Comparison of ENCODE assay signal across 11 mouse cellular contexts in the genomic region with DNA sequence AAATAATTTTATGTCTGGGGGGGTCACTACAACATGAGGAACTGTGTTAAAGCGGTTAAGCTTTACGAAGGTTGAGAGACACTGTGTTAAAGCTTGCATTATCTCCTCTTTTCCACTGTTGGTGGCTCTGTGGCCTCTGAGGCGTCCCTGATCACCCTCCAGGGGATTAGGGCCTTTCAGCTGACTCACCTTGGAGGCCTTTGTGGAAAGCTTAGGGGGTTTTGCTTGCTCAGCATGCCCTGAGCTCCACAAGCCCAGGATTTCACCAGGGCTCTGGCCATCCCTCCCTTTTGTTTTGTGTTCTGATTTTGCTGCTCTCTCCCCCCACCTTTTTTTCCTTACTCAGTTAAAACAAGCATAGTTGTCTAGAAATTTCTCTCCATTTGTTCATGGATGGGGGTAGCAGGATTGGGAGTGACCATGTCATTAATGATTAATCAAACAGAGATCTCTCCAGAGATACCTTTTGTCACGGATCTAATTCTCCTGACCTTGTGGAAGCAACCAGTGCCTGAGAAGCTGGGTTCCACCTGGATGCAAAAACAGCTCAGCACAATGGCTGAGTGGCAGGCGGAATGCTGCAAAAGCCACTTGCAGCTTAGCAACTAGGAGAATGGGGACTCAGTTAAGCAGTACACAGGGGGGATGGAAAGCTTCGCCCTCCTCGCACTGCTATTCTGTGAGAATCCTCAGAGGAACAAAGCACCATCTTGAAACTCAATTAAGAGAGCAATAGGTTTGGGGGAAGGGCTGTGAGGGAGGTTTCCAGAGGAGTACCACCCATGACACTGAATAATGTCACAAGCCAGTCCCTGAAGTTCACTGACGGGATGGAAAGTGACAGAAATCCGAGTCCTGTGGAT. TPM values are rescaled to one million over a fixed set of nuclear protein-coding genes. Genes with fewer than 3 reads are reported as not detected.
DNase-seq lines count a peak whose midpoint lies in the region; ATAC-seq lines count a peak whose summit lies in the region.
"Had no signal": no experiment of that assay in that cellular context is flagged by ENCODE, and none has a peak within 500 bp of the region (broad histone marks: within the 10 kb centered on the region; RNA-seq: fewer than 3 reads in every experiment).

No protein-coding gene starts in this region.

- H3K36me3 ChIP-seq in hindbrain, embryonic 10.5 days, result no peaks in the 10 kb centered on the region
- no peaks in the 10 kb centered on the region for H3K36me3 ChIP-seq in hindbrain, embryonic 12.5 days
- no peaks in the 10 kb centered on the region for H3K36me3 ChIP-seq in embryonic facial prominence, embryonic 14.5 days (ENCODE audit: control insufficient read depth, insufficient read depth, low read length)
- no peaks in the 10 kb centered on the region for H3K36me3 ChIP-seq in kidney, embryonic 14.5 days (ENCODE audit: control insufficient read depth, insufficient read depth, low read length)
- no peaks in the 10 kb centered on the region for H3K36me3 ChIP-seq in limb, embryonic 10.5 days
- H3K36me3 ChIP-seq: neural tube, embryonic 12.5 days had no signal

- H3K4me1 ChIP-seq in hindbrain, embryonic 10.5 days (replicated peaks), result peaks cover 44% of the 10 kb centered on the region
- peaks cover 25% of the 10 kb centered on the region for H3K4me1 ChIP-seq in hindbrain, embryonic 12.5 days
- peaks cover 1% of the 10 kb centered on the region; the same call in 1 of the 2 replicates for H3K4me1 ChIP-seq in embryonic facial prominence, embryonic 14.5 days (ENCODE audit: control insufficient read depth, insufficient read depth, low read length)
- peaks cover 29% of the 10 kb centered on the region for H3K4me1 ChIP-seq in kidney, embryonic 14.5 days (ENCODE audit: control insufficient read depth, insufficient read depth, low read length)
- peaks cover 30% of the 10 kb centered on the region for H3K4me1 ChIP-seq in limb, embryonic 10.5 days

- H3K4me2 ChIP-seq in hindbrain, embryonic 12.5 days (replicated peaks), result no peak overlapping the region
- no peak overlapping the region for H3K4me2 ChIP-seq in embryonic facial prominence, embryonic 14.5 days (ENCODE audit: low read depth, low read length)
- H3K4me2 ChIP-seq in kidney, embryonic 14.5 days (replicated peaks; ENCODE audit: low read depth, low read length), result no peak overlapping the region
- H3K4me2 ChIP-seq: neural tube, embryonic 12.5 days had no signal

- 22% methylated on average over 9 of the region's 9 CpGs for WGBS in hindbrain, embryonic 10.5 days
- 21% methylated on average over 9 of the region's 9 CpGs for WGBS in hindbrain, embryonic 12.5 days
- 40% methylated on average over 9 of the region's 9 CpGs for WGBS in embryonic facial prominence, embryonic 14.5 days
- 46% methylated on average over 9 of the region's 9 CpGs for WGBS in kidney, embryonic 14.5 days
- WGBS in limb, embryonic 10.5 days, result 52% methylated on average over 9 of the region's 9 CpGs

- ATAC-seq in hindbrain, embryonic 12.5 days (ENCODE audit: low FRiP score), result no peak
- ATAC-seq in embryonic facial prominence, embryonic 14.5 days (ENCODE audit: low read depth), result no peak
- ATAC-seq in kidney, embryonic 14.5 days (ENCODE audit: low FRiP score, low TSS enrichment), result no peak
- no peak for ATAC-seq in inflammation-experienced regulatory T-cells, adult 6 months

- peak; percentile 35 for DNase-seq in hindbrain, embryonic 10.5 days (ENCODE audit: low spot score)
- peak; percentile 35 for DNase-seq in embryonic facial prominence, embryonic 14.5 days (ENCODE audit: low spot score)
- DNase-seq in retina, postnatal 1 day, result peak; percentile 63
- DNase-seq in limb, embryonic 10.5 days (ENCODE audit: low spot score), result no peak
- DNase-seq in layer of hippocampus, adult 11-12 months (ENCODE audit: low spot score), result no peak
- DNase-seq: thymus, postnatal 25 days had no signal

- no peak overlapping the region for H3K4me3 ChIP-seq in hindbrain, embryonic 10.5 days
- H3K4me3 ChIP-seq in hindbrain, embryonic 12.5 days, result no peak overlapping the region
- no peak overlapping the region for H3K4me3 ChIP-seq in embryonic facial prominence, embryonic 14.5 days (ENCODE audit: low read depth, low read length)
- no peak overlapping the region for H3K4me3 ChIP-seq in kidney, embryonic 14.5 days (ENCODE audit: low read length)
- H3K4me3 ChIP-seq in limb, embryonic 10.5 days, result no peak overlapping the region
- H3K4me3 ChIP-seq: erythroblast, embryonic 14.5 days; neural tube, embryonic 12.5 days had no signal

- H3K9ac ChIP-seq in hindbrain, embryonic 12.5 days, result no peak overlapping the region
- H3K9ac ChIP-seq in embryonic facial prominence, embryonic 14.5 days (ENCODE audit: low read depth, low read length), result no peak overlapping the region
- no peak overlapping the region for H3K9ac ChIP-seq in kidney, embryonic 14.5 days (ENCODE audit: low read depth, low read length)
- H3K9ac ChIP-seq: neural tube, embryonic 12.5 days had no signal

- H3K27ac ChIP-seq in hindbrain, embryonic 10.5 days, result peak overlapping the region; percentile 71
- H3K27ac ChIP-seq in hindbrain, embryonic 12.5 days, result no peak overlapping the region; the same call in 1 of the 2 replicates
- H3K27ac ChIP-seq in embryonic facial prominence, embryonic 14.5 days (replicated peaks; ENCODE audit: low read depth, low read length), result no peak overlapping the region
- peak overlapping the region; percentile 76; the same call in 1 of the 2 replicates for H3K27ac ChIP-seq in kidney, embryonic 14.5 days (ENCODE audit: low read depth, low read length)
- H3K27ac ChIP-seq in limb, embryonic 10.5 days, result no peak overlapping the region
- H3K27ac ChIP-seq: neural tube, embryonic 12.5 days had no signal

- no peaks in the 10 kb centered on the region for H3K9me3 ChIP-seq in hindbrain, embryonic 10.5 days
- no peaks in the 10 kb centered on the region for H3K9me3 ChIP-seq in hindbrain, embryonic 12.5 days (replicated peaks)
- H3K9me3 ChIP-seq in embryonic facial prominence, embryonic 14.5 days (ENCODE audit: control insufficient read depth, low read length), result no peaks in the 10 kb centered on the region
- H3K9me3 ChIP-seq in kidney, embryonic 14.5 days (ENCODE audit: control insufficient read depth, low read length), result no peaks in the 10 kb centered on the region
- no peaks in the 10 kb centered on the region for H3K9me3 ChIP-seq in limb, embryonic 10.5 days (replicated peaks)
- H3K9me3 ChIP-seq: neural tube, embryonic 12.5 days had no signal

- peaks cover 6% of the 10 kb centered on the region; the same call in 1 of the 2 replicates for H3K27me3 ChIP-seq in hindbrain, embryonic 10.5 days (ENCODE audit: insufficient read depth, poor library complexity, severe bottlenecking)
- H3K27me3 ChIP-seq in hindbrain, embryonic 12.5 days, result 0 out of 2 replicates have a peak, but pooled peaks cover 7% of the 10 kb centered on the region
- H3K27me3 ChIP-seq in embryonic facial prominence, embryonic 14.5 days (replicated peaks; ENCODE audit: control insufficient read depth, insufficient read depth, low read length), result no peaks in the 10 kb centered on the region; the same call in 1 of the 2 replicates
- no peaks in the 10 kb centered on the region for H3K27me3 ChIP-seq in kidney, embryonic 14.5 days (ENCODE audit: control insufficient read depth, insufficient read depth, low read length)
- H3K27me3 ChIP-seq in limb, embryonic 10.5 days (ENCODE audit: low read depth, poor library complexity, severe bottlenecking), result peaks cover 8% of the 10 kb centered on the region
- H3K27me3 ChIP-seq: neural tube, embryonic 12.5 days had no signal

RNA-seq across cellular contexts. Expression of gene Tdrd7, which starts 2.6 kb away (rescaled TPM):
- 8.9 and 9.8 TPM in 2 replicates for polyA plus RNA-seq in hindbrain, embryonic 10.5 days (2016; fragmentation: Nextera tagmentation; extraction: Ambion mirVana)
- 17.6 and 20.4 TPM in 2 replicates for polyA plus RNA-seq in hindbrain, embryonic 12.5 days (2016; fragmentation: Nextera tagmentation; extraction: Ambion mirVana)
- polyA plus RNA-seq in embryonic facial prominence, embryonic 14.5 days (2014; fragmentation: Nextera tagmentation; extraction: Ambion mirVana), result 15.2 and 16.1 TPM in 2 replicates
- polyA plus RNA-seq in kidney, embryonic 14.5 days (2014; fragmentation: Nextera tagmentation; extraction: Ambion mirVana), result 8.8 and 19.0 TPM in 2 replicates
- 3.1 and 4.9 TPM in 2 replicates for polyA plus RNA-seq in limb, embryonic 10.5 days (2016; fragmentation: Nextera tagmentation; extraction: Ambion mirVana)
- polyA plus RNA-seq in inflammation-experienced regulatory T-cells, adult 6 months (2017; shearing (Covaris generic)), result 1 to 10 TPM; 2.8 to 7.7 (median 6.0) TPM
- polyA plus RNA-seq: erythroblast, embryonic 14.5 days had no signal

Comparison
In these comparisons a context has a peak if more than half of its experiments do, and no peak if none do; other contexts are left out.
1. H3K27ac ChIP-seq: peak in hindbrain, embryonic 10.5 days (single experiment) and kidney, embryonic 14.5 days (single experiment); none in hindbrain, embryonic 12.5 days (single experiment), embryonic facial prominence, embryonic 14.5 days (single experiment) and limb, embryonic 10.5 days (single experiment).
2. DNase-seq: peak in hindbrain, embryonic 10.5 days (single experiment), embryonic facial prominence, embryonic 14.5 days (single experiment) and retina, postnatal 1 day (single experiment); none in limb, embryonic 10.5 days (single experiment) and layer of hippocampus, adult 11-12 months (single experiment).